Mouse (Mus musculus) kidney, postnatal 0 days (tissue): ENCODE results near the gene Taok2. TPM values are rescaled to one million over a fixed set of nuclear protein-coding genes. Genes with fewer than 3 reads are reported as not detected.

Source experiments
- ATAC-seq: fragments of 200-750 bp; cut with Nextera tagmentation; replicated peaks from 2 replicates; pipeline ENCODE4 v1.8.0; 2017; ENCODE audit warnings: low read depth, moderate number of reproducible peaks, moderate TSS enrichment, moderate library complexity; ENCODE audit not compliant: low FRiP score
- DNase-seq: peaks from one replicate; pipeline ENCODE4 v3.0.0-alpha.2; 2016; ENCODE audit warnings: low spot score
- H3K27ac ChIP-seq: fragments of 300-500 bp; sonication (generic); 2 replicates; pipeline ENCODE4 v1.5.1; 2014; ENCODE audit warnings: mild to moderate bottlenecking
- H3K27me3 ChIP-seq: fragments of 300-500 bp; sonication (generic); 2 replicates; pipeline ENCODE4 v1.6.1; 2014; ENCODE audit warnings: low read length, mixed read lengths; ENCODE audit not compliant: insufficient read depth
- H3K36me3 ChIP-seq: fragments of 300-500 bp; sonication (generic); 2 replicates; pipeline ENCODE4 v1.6.1; 2014; ENCODE audit warnings: low read length, mixed read lengths; ENCODE audit not compliant: insufficient read depth
- H3K4me1 ChIP-seq: fragments of 300-500 bp; sonication (generic); replicated peaks from 2 replicates; pipeline ENCODE4 v1.6.1; 2014; ENCODE audit warnings: antibody characterized with exemption, low read length, mixed read lengths; ENCODE audit not compliant: insufficient read depth
- H3K4me2 ChIP-seq: fragments of 300-500 bp; sonication (generic); 2 replicates; pipeline ENCODE4 v1.6.1; 2014; ENCODE audit warnings: mild to moderate bottlenecking, low read length, moderate library complexity, mixed read lengths
- H3K4me3 ChIP-seq: fragments of 300-500 bp; sonication (generic); replicated peaks from 2 replicates; pipeline ENCODE4 v1.5.1; 2014; ENCODE audit warnings: low read depth, low read length
- H3K9ac ChIP-seq: fragments of 300-500 bp; sonication (generic); 2 replicates; pipeline ENCODE4 v1.6.1; 2014; ENCODE audit warnings: low read depth, low read length
- H3K9me3 ChIP-seq: fragments of 300-500 bp; sonication (generic); replicated peaks from 2 replicates; pipeline ENCODE4 v1.6.1; 2016; ENCODE audit warnings: low read length, inconsistent platforms, mixed read lengths
- CTCF ChIP-seq: IDR thresholded peaks from 2 replicates; pipeline ENCODE4 v1.5.1; 2016; ENCODE audit warnings: antibody characterized with exemption, low read depth, mild to moderate bottlenecking, moderate library complexity
- WGBS: fragments of 180-500 bp; shearing (Covaris S2); extraction: QIAGEN DNeasy Blood & Tissue Kit; methylation state at CpG from one replicate; pipeline ENCODE4 v1.1.7; 2014; 5-methylcytosine and 5-hydroxymethylcytosine counted together
- polyA plus RNA-seq: library from polyadenylated mRNA; unstranded; fragments of >200 nt; fragmentation: Nextera tagmentation; extraction: Ambion mirVana; gene quantifications from 2 replicates; pipeline ENCODE4 v1.2.1, GENCODE M21; 2015

The Taok2 gene
- polyA plus RNA-seq, 1 experiment from 2014 or later, result 26.2 TPM

GRCm38 (mm10) chr7:126863791-126864190 is 20.7 kb downstream of the Taok2 start:
- Histone ChIP-seq H3K27ac (no peak overlapping the region), H3K4me3 (no peak overlapping the region), H3K9ac (peak overlapping the region; percentile 35), H3K9me3 (no peaks in the 10 kb centered on the region), H3K36me3 (peaks cover 41% of the 10 kb centered on the region), H3K4me1 (peaks cover 8% of the 10 kb centered on the region; the same call in 1 of the 2 replicates), H3K27me3 (no peaks in the 10 kb centered on the region), H3K4me2 (peak overlapping the region; percentile 76)
- peak; percentile 19 for DNase-seq
- 47% methylated on average over 6 of the region's 6 CpGs for WGBS
- TF ChIP-seq CTCF, result no peak
- ATAC-seq, result no peak

- Histone ChIP-seq H3K36me3 (peaks cover 32% of the 10 kb centered on the region), H3K9ac (peak within 1 kb of the TSS; percentile 61), H3K27ac (peak within 1 kb of the TSS; percentile 70), H3K9me3 (no peaks in the 10 kb centered on the region), H3K4me2 (peak within 1 kb of the TSS; percentile 76), H3K4me3 (peak within 1 kb of the TSS; percentile 51), H3K4me1 (peaks cover 8% of the 10 kb centered on the region; the same call in 1 of the 2 replicates), H3K27me3 (no peaks in the 10 kb centered on the region)
- under 1% methylated on average over 41 of the region's 41 CpGs for WGBS
- ATAC-seq (peak; percentile 68), DNase-seq (peak; percentile 98)
- TF ChIP-seq CTCF, result no peak
These were observed 22.2 kb downstream of the Taok2 start, which contains the start of gene Ino80e for GRCm38 (mm10) chr7:126862147-126862784. TSS of gene Ino80e (minus strand) at chr7:126862377.

GRCm38 (mm10) chr7:126861429-126862130 is 22.9 kb downstream of the Taok2 start, which contains the start of gene Hirip3:
TSS of gene Hirip3 (plus strand) at chr7:126861972.
- ATAC-seq (peak; percentile 91), DNase-seq (peak; percentile 97)
- H3K27ac ChIP-seq, result peak within 1 kb of the TSS; percentile 70
- no peak for TF ChIP-seq CTCF
- H3K4me1 ChIP-seq, result peaks cover 8% of the 10 kb centered on the region; the same call in 1 of the 2 replicates
- H3K4me3 ChIP-seq, result peak within 1 kb of the TSS; percentile 51
- peak within 1 kb of the TSS; percentile 76 for H3K4me2 ChIP-seq
- no peaks in the 10 kb centered on the region for H3K27me3 ChIP-seq
- H3K9ac ChIP-seq, result peak within 1 kb of the TSS; percentile 61
- H3K9me3 ChIP-seq, result no peaks in the 10 kb centered on the region
- WGBS, result 1% methylated on average over 42 of the region's 42 CpGs
- peaks cover 32% of the 10 kb centered on the region for H3K36me3 ChIP-seq

GRCm38 (mm10) chr7:126860987-126861386 is 23.5 kb downstream of the Taok2 start:
- Histone ChIP-seq H3K27ac (no peak overlapping the region), H3K9ac (peak overlapping the region; percentile 61; the same call in 1 of the 2 replicates), H3K36me3 (peaks cover 32% of the 10 kb centered on the region), H3K4me1 (peaks cover 8% of the 10 kb centered on the region; the same call in 1 of the 2 replicates), H3K4me3 (peak overlapping the region; percentile 51), H3K9me3 (no peaks in the 10 kb centered on the region), H3K27me3 (no peaks in the 10 kb centered on the region), H3K4me2 (peak overlapping the region; percentile 76)
- 63% methylated on average over 5 of the region's 5 CpGs for WGBS
- DNase-seq (no peak), ATAC-seq (no peak)
- no peak for TF ChIP-seq CTCF

- no peak overlapping the region for H3K9ac ChIP-seq
- H3K36me3 ChIP-seq, result peaks cover 47% of the 10 kb centered on the region
- DNase-seq (no peak), ATAC-seq (no peak)
- peak; percentile 20; the same call in 1 of the 2 replicates for TF ChIP-seq CTCF
- no peak overlapping the region for H3K4me3 ChIP-seq
- H3K27ac ChIP-seq, result no peak overlapping the region
- 62% methylated on average over 9 of the region's 9 CpGs for WGBS
- no peaks in the 10 kb centered on the region for H3K9me3 ChIP-seq
- H3K4me2 ChIP-seq, result no peak overlapping the region
- H3K4me1 ChIP-seq, result no peaks in the 10 kb centered on the region
- H3K27me3 ChIP-seq, result no peaks in the 10 kb centered on the region
These were observed 27.6 kb downstream of the Taok2 start for GRCm38 (mm10) chr7:126856741-126857420.

GRCm38 (mm10) chr7:126855641-126856040 is 28.9 kb downstream of the Taok2 start:
- Histone ChIP-seq H3K27me3 (no peaks in the 10 kb centered on the region), H3K9ac (no peak overlapping the region), H3K4me3 (no peak overlapping the region), H3K27ac (no peak overlapping the region), H3K4me1 (0 out of 2 replicates have a peak, but pooled peaks cover 3% of the 10 kb centered on the region), H3K4me2 (no peak overlapping the region), H3K36me3 (peaks cover 47% of the 10 kb centered on the region), H3K9me3 (no peaks in the 10 kb centered on the region)
- DNase-seq (no peak), ATAC-seq (no peak)
- no peak for TF ChIP-seq CTCF
- 87% methylated on average over 3 of the region's 3 CpGs for WGBS
